Mouse (Mus musculus) intestine, embryonic 16.5 days (tissue): Measurements from ENCODE around the gene Cyp3a41a. TPM values are rescaled to one million over a fixed set of nuclear protein-coding genes. Genes with fewer than 3 reads are reported as not detected.
"Not testable (repeated sequence)": the region's sequence is repeated elsewhere in the genome, so short reads cannot be mapped to it uniquely, and the experiment has no call there.

Experiments
- ATAC-seq: fragments of 200-750 bp; cut with Nextera tagmentation; 2 replicates; pipeline ENCODE4 v1.8.0; 2017; ENCODE audit warnings: moderate TSS enrichment, moderate library complexity
- H3K27ac ChIP-seq: fragments of 300-500 bp; sonication (generic); 2 replicates; pipeline ENCODE4 v1.5.1; 2014; ENCODE audit warnings: mild to moderate bottlenecking, low read length
- H3K27me3 ChIP-seq: fragments of 300-500 bp; sonication (generic); replicated peaks from 2 replicates; pipeline ENCODE4 v1.6.1; 2014; ENCODE audit warnings: low read length, control low read depth, mixed read lengths; ENCODE audit not compliant: control insufficient read depth, insufficient read depth
- H3K36me3 ChIP-seq: fragments of 300-500 bp; sonication (generic); 2 replicates; pipeline ENCODE4 v1.6.1; 2014; ENCODE audit warnings: low read length, control low read depth; ENCODE audit not compliant: control insufficient read depth, insufficient read depth
- H3K4me1 ChIP-seq: fragments of 300-500 bp; sonication (generic); 2 replicates; pipeline ENCODE4 v1.6.1; 2014; ENCODE audit warnings: low read length, control low read depth, mixed read lengths; ENCODE audit not compliant: control insufficient read depth, insufficient read depth
- H3K4me2 ChIP-seq: fragments of 300-500 bp; sonication (generic); 2 replicates; pipeline ENCODE4 v1.6.1; 2014; ENCODE audit warnings: low read depth, low read length, control low read depth
- H3K4me3 ChIP-seq: fragments of 300-500 bp; sonication (generic); 2 replicates; pipeline ENCODE4 v1.5.1; 2014; ENCODE audit warnings: mild to moderate bottlenecking, low read length
- H3K9ac ChIP-seq: fragments of 300-500 bp; sonication (generic); 2 replicates; pipeline ENCODE4 v1.6.1; 2014; ENCODE audit warnings: low read depth, low read length
- H3K9me3 ChIP-seq: fragments of 300-500 bp; sonication (generic); 2 replicates; pipeline ENCODE4 v1.6.1; 2016; ENCODE audit warnings: low read length, control low read depth; ENCODE audit not compliant: control insufficient read depth
- WGBS: fragments of 180-500 bp; shearing (Covaris S2); extraction: QIAGEN DNeasy Blood & Tissue Kit; methylation state at CpG from one replicate; pipeline ENCODE4 v1.1.7; 2014; 5-methylcytosine and 5-hydroxymethylcytosine counted together
- polyA plus RNA-seq: library from polyadenylated mRNA; unstranded; fragments of >200 nt; fragmentation: Nextera tagmentation; extraction: Ambion mirVana; gene quantifications from 2 replicates; pipeline ENCODE4 v1.2.1, GENCODE M21; 2015

Cyp3a41a gene
- not detected in 2 replicates for polyA plus RNA-seq

- 71% methylated on average over 1 of the region's 2 CpGs for WGBS
- not testable (repeated sequence) for H3K4me1 ChIP-seq, ATAC-seq, H3K4me2 ChIP-seq, H3K36me3 ChIP-seq, H3K4me3 ChIP-seq, H3K27me3 ChIP-seq, H3K9ac ChIP-seq, H3K9me3 ChIP-seq, H3K27ac ChIP-seq
These were observed at the start of gene Cyp3a41a for GRCm38 (mm10) chr5:145720036-145720435. Gene Cyp3a41a, minus strand, starts transcription at chr5:145720136.

GRCm38 (mm10) chr5:145737512-145737911 is 17.6 kb upstream of the Cyp3a41a start:
- H3K4me2 ChIP-seq, H3K9me3 ChIP-seq, H3K27ac ChIP-seq, H3K4me3 ChIP-seq, H3K4me1 ChIP-seq, H3K36me3 ChIP-seq, H3K27me3 ChIP-seq, H3K9ac ChIP-seq, ATAC-seq: not testable (repeated sequence)
- WGBS: 81% methylated on average over 3 of the region's 3 CpGs

GRCm38 (mm10) chr5:145714296-145714695 is 5.6 kb downstream of the Cyp3a41a start:
- WGBS: 43% methylated on average over 1 of the region's 1 CpGs
- not testable (repeated sequence) for H3K4me2 ChIP-seq, H3K9ac ChIP-seq, H3K27ac ChIP-seq, H3K4me3 ChIP-seq, H3K27me3 ChIP-seq, H3K9me3 ChIP-seq, H3K4me1 ChIP-seq, ATAC-seq, H3K36me3 ChIP-seq

- H3K4me1 ChIP-seq, H3K9ac ChIP-seq, H3K4me3 ChIP-seq, H3K36me3 ChIP-seq, H3K4me2 ChIP-seq, H3K9me3 ChIP-seq, H3K27me3 ChIP-seq, H3K27ac ChIP-seq, ATAC-seq: not testable (repeated sequence)
- WGBS: 82% methylated on average over 2 of the region's 2 CpGs
These were observed 12.6 kb downstream of the Cyp3a41a start for GRCm38 (mm10) chr5:145707372-145707771.

- no peak for ATAC-seq
These were observed 57.9 kb downstream of the Cyp3a41a start for GRCm38 (mm10) chr5:145662007-145662406.

GRCm38 (mm10) chr5:145647779-145648178 is 72.2 kb downstream of the Cyp3a41a start:
- peaks cover 5% of the 10 kb centered on the region; the same call in 1 of the 2 replicates for H3K9me3 ChIP-seq
- ATAC-seq: no peak
- H3K27me3 ChIP-seq: no peaks in the 10 kb centered on the region
- H3K27ac ChIP-seq: no peak overlapping the region
- H3K4me1 ChIP-seq: no peaks in the 10 kb centered on the region
- 69% methylated on average over 4 of the region's 4 CpGs for WGBS
- no peaks in the 10 kb centered on the region for H3K36me3 ChIP-seq
- no peak overlapping the region for H3K4me3 ChIP-seq
- no peak overlapping the region for H3K9ac ChIP-seq
- H3K4me2 ChIP-seq: no peak overlapping the region

More at GRCm38 (mm10) chr5:145662007-145662406, 57.9 kb downstream of the Cyp3a41a start:
- no peaks in the 10 kb centered on the region for H3K36me3 ChIP-seq
- WGBS: 79% methylated on average over 7 of the region's 7 CpGs
- no peak overlapping the region for H3K4me3 ChIP-seq
- H3K9me3 ChIP-seq: peaks cover 11% of the 10 kb centered on the region
- H3K9ac ChIP-seq: no peak overlapping the region
- no peaks in the 10 kb centered on the region for H3K27me3 ChIP-seq
- no peaks in the 10 kb centered on the region for H3K4me1 ChIP-seq
- no peak overlapping the region for H3K27ac ChIP-seq
- no peak overlapping the region for H3K4me2 ChIP-seq

Other genes with a start within 250 kb of the Cyp3a41a start
- gene Cyp3a41b, start 135.4 kb downstream of the Cyp3a41a start, polyA plus RNA-seq: not detected in 2 replicates
- not detected in 2 replicates for gene Cyp3a44, start 85.7 kb upstream of the Cyp3a41a start, polyA plus RNA-seq
- gene Cyp3a11, start 159.8 kb upstream of the Cyp3a41a start, polyA plus RNA-seq: 0.16 and 0.31 TPM in 2 replicates